Mouse (Mus musculus): ENCODE measurements around the gene 5430419D17Rik. TPM values are rescaled to one million over a fixed set of nuclear protein-coding genes. Genes with fewer than 3 reads are reported as not detected.
A peak's percentile ranks its signal among the peaks of the same experiment; 100 is the strongest.

Gene 5430419D17Rik
- polyA plus RNA-seq, 1 experiment from 2014 or later: not detected

DNA sequence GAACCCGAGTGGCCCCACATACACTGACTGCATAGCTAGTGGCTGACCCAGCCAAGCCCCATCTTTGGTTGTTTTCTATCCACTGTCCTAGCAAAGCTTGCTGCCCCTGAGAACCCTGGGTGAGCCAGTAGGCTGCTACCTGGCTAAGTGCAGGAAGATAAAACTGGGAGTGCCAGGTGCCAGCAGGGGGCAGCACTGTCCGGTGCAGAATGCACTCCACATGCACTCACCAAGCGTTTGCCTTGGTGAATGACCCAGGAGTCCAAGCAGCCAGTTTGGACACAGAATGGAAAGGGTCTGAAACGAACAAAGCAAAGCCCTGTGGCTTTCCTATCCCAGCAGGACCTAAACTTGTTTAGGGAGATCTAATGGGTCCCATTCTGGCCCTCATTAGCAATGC lies 8.5 kb downstream of the 5430419D17Rik start:
- Histone ChIP-seq H3K9me3 (replicated peaks; ENCODE audit: control insufficient read depth, low read length) (no peaks in the 10 kb centered on the region), H3K9ac (ENCODE audit: low read length) (no peak overlapping the region), H3K4me3 (ENCODE audit: low read depth, low read length) (no peak overlapping the region), H3K36me3 (ENCODE audit: control insufficient read depth, insufficient read depth, low read length) (no peaks in the 10 kb centered on the region), H3K4me1 (ENCODE audit: control insufficient read depth, insufficient read depth, low read length) (no peaks in the 10 kb centered on the region), H3K4me2 (ENCODE audit: low read length) (no peak overlapping the region), H3K27me3 (replicated peaks; ENCODE audit: control insufficient read depth, insufficient read depth, low read length) (no peaks in the 10 kb centered on the region), H3K27ac (ENCODE audit: low read depth, low read length) (no peak overlapping the region)
- 26% methylated on average over 4 of the region's 4 CpGs for WGBS
- peak; percentile 29 for DNase-seq (ENCODE audit: low spot score)
- no peak for ATAC-seq

DNA sequence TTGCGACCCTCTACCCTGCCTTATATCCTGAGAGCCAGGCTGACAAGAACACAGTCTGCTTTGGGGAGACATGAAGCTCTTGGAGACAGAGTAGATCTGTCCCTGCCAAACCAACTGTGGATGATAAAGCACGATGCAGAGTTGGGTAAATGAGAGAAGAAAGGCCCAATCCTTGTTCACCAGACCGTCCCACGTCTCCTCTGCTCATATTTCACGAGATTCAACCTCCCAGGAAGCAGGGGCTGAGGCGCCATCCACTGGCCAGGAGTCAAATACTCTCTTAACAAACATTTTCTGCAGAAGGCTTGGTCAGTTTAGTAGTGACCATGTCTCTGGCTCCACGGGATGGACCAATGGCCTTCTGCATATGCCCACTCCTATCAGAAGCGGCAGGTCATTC lies 10.1 kb downstream of the 5430419D17Rik start:
- Histone ChIP-seq H3K27me3 (replicated peaks; ENCODE audit: control insufficient read depth, insufficient read depth, low read length) (no peaks in the 10 kb centered on the region), H3K9me3 (replicated peaks; ENCODE audit: control insufficient read depth, low read length) (no peaks in the 10 kb centered on the region), H3K27ac (ENCODE audit: low read depth, low read length) (no peak overlapping the region), H3K9ac (ENCODE audit: low read length) (no peak overlapping the region), H3K4me3 (ENCODE audit: low read depth, low read length) (no peak overlapping the region), H3K4me2 (ENCODE audit: low read length) (no peak overlapping the region), H3K36me3 (ENCODE audit: control insufficient read depth, insufficient read depth, low read length) (no peaks in the 10 kb centered on the region), H3K4me1 (ENCODE audit: control insufficient read depth, insufficient read depth, low read length) (no peaks in the 10 kb centered on the region)
- ATAC-seq: no peak
- 64% methylated on average over 8 of the region's 8 CpGs for WGBS
- DNase-seq (ENCODE audit: low spot score): no peak

DNA sequence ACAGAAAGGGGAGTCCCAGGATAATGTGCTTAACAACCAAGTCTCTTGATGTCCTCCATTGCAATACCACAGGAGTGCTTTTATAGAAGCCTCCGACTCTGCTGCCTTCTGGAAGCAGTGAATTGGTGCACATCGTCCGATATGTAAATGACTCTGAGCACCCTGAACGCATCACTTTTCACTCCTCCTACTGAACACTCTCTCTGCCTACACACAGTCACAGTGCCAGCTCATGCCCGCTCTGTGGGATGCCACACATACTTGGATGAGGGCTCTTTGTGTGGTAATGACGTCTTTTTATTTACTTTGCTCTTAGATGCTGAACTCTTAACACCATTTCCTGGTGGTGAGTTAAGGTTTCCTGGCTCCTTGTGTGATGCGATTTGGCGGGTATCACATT lies 12.8 kb downstream of the 5430419D17Rik start:
- WGBS: 78% methylated on average over 8 of the region's 8 CpGs
- no peak for DNase-seq (ENCODE audit: low spot score)
- no peak for ATAC-seq
- Histone ChIP-seq H3K4me1 (ENCODE audit: control insufficient read depth, insufficient read depth, low read length) (no peaks in the 10 kb centered on the region), H3K4me2 (ENCODE audit: low read length) (no peak overlapping the region), H3K9ac (ENCODE audit: low read length) (no peak overlapping the region), H3K9me3 (replicated peaks; ENCODE audit: control insufficient read depth, low read length) (no peaks in the 10 kb centered on the region), H3K27ac (ENCODE audit: low read depth, low read length) (no peak overlapping the region), H3K36me3 (ENCODE audit: control insufficient read depth, insufficient read depth, low read length) (no peaks in the 10 kb centered on the region), H3K4me3 (ENCODE audit: low read depth, low read length) (no peak overlapping the region), H3K27me3 (replicated peaks; ENCODE audit: control insufficient read depth, insufficient read depth, low read length) (no peaks in the 10 kb centered on the region)

- WGBS: 95% methylated on average over 14 of the region's 14 CpGs
- H3K9ac ChIP-seq (ENCODE audit: low read length): no peak overlapping the region
- no peak overlapping the region for H3K27ac ChIP-seq (ENCODE audit: low read depth, low read length)
- no peaks in the 10 kb centered on the region for H3K4me1 ChIP-seq (ENCODE audit: control insufficient read depth, insufficient read depth, low read length)
- ATAC-seq (no peak), DNase-seq (ENCODE audit: low spot score) (no peak)
- H3K4me3 ChIP-seq (ENCODE audit: low read depth, low read length): no peak overlapping the region
- no peaks in the 10 kb centered on the region for H3K36me3 ChIP-seq (ENCODE audit: control insufficient read depth, insufficient read depth, low read length)
- no peak overlapping the region for H3K4me2 ChIP-seq (ENCODE audit: low read length)
- H3K9me3 ChIP-seq (replicated peaks; ENCODE audit: control insufficient read depth, low read length): no peaks in the 10 kb centered on the region
- H3K27me3 ChIP-seq (replicated peaks; ENCODE audit: control insufficient read depth, insufficient read depth, low read length): no peaks in the 10 kb centered on the region
Measured at GRCm38 (mm10) chr7:131187996-131188395, 13.8 kb downstream of the 5430419D17Rik start.

- H3K27ac ChIP-seq (ENCODE audit: low read depth, low read length): no peak overlapping the region
- H3K9me3 ChIP-seq (replicated peaks; ENCODE audit: control insufficient read depth, low read length): no peaks in the 10 kb centered on the region
- no peak overlapping the region for H3K4me2 ChIP-seq (ENCODE audit: low read length)
- H3K9ac ChIP-seq (ENCODE audit: low read length): no peak overlapping the region
- no peaks in the 10 kb centered on the region for H3K36me3 ChIP-seq (ENCODE audit: control insufficient read depth, insufficient read depth, low read length)
- ATAC-seq (no peak), DNase-seq (ENCODE audit: low spot score) (no peak)
- 80% methylated on average over 5 of the region's 5 CpGs for WGBS
- H3K27me3 ChIP-seq (replicated peaks; ENCODE audit: control insufficient read depth, insufficient read depth, low read length): no peaks in the 10 kb centered on the region
- no peak overlapping the region for H3K4me3 ChIP-seq (ENCODE audit: low read depth, low read length)
- H3K4me1 ChIP-seq (ENCODE audit: control insufficient read depth, insufficient read depth, low read length): no peaks in the 10 kb centered on the region
Measured at GRCm38 (mm10) chr7:131223086-131223485, 48.9 kb downstream of the 5430419D17Rik start.

- no peak overlapping the region for H3K4me2 ChIP-seq (ENCODE audit: low read length)
- H3K9me3 ChIP-seq (replicated peaks; ENCODE audit: control insufficient read depth, low read length): no peaks in the 10 kb centered on the region
- no peak overlapping the region for H3K9ac ChIP-seq (ENCODE audit: low read length)
- ATAC-seq: no peak
- H3K27me3 ChIP-seq (replicated peaks; ENCODE audit: control insufficient read depth, insufficient read depth, low read length): no peaks in the 10 kb centered on the region
- H3K4me1 ChIP-seq (ENCODE audit: control insufficient read depth, insufficient read depth, low read length): no peaks in the 10 kb centered on the region
- no peaks in the 10 kb centered on the region for H3K36me3 ChIP-seq (ENCODE audit: control insufficient read depth, insufficient read depth, low read length)
- no peak for DNase-seq (ENCODE audit: low spot score)
- no peak overlapping the region for H3K4me3 ChIP-seq (ENCODE audit: low read depth, low read length)
- no peak overlapping the region for H3K27ac ChIP-seq (ENCODE audit: low read depth, low read length)
Measured at GRCm38 (mm10) chr7:131236091-131236490, 61.9 kb downstream of the 5430419D17Rik start.

- no peaks in the 10 kb centered on the region for H3K27me3 ChIP-seq (replicated peaks; ENCODE audit: control insufficient read depth, insufficient read depth, low read length)
- no peak overlapping the region for H3K9ac ChIP-seq (ENCODE audit: low read length)
- DNase-seq (ENCODE audit: low spot score) (no peak), ATAC-seq (no peak)
- no peak overlapping the region for H3K4me2 ChIP-seq (ENCODE audit: low read length)
- H3K4me1 ChIP-seq (ENCODE audit: control insufficient read depth, insufficient read depth, low read length): no peaks in the 10 kb centered on the region
- H3K27ac ChIP-seq (ENCODE audit: low read depth, low read length): no peak overlapping the region
- H3K9me3 ChIP-seq (replicated peaks; ENCODE audit: control insufficient read depth, low read length): no peaks in the 10 kb centered on the region
- 31% methylated on average over 1 of the region's 1 CpGs for WGBS
- no peak overlapping the region for H3K4me3 ChIP-seq (ENCODE audit: low read depth, low read length)
- H3K36me3 ChIP-seq (ENCODE audit: control insufficient read depth, insufficient read depth, low read length): no peaks in the 10 kb centered on the region
Measured at GRCm38 (mm10) chr7:131244993-131245392, 70.8 kb downstream of the 5430419D17Rik start.

GRCm38 (mm10) chr7:131256841-131257240 lies 82.6 kb downstream of the 5430419D17Rik start:
- DNase-seq (ENCODE audit: low spot score) (peak; percentile 2), ATAC-seq (no peak)
- Histone ChIP-seq H3K36me3 (ENCODE audit: control insufficient read depth, insufficient read depth, low read length) (no peaks in the 10 kb centered on the region), H3K4me1 (ENCODE audit: control insufficient read depth, insufficient read depth, low read length) (no peaks in the 10 kb centered on the region), H3K27ac (ENCODE audit: low read depth, low read length) (no peak overlapping the region), H3K9me3 (replicated peaks; ENCODE audit: control insufficient read depth, low read length) (no peaks in the 10 kb centered on the region), H3K9ac (ENCODE audit: low read length) (no peak overlapping the region), H3K4me3 (ENCODE audit: low read depth, low read length) (no peak overlapping the region), H3K4me2 (ENCODE audit: low read length) (no peak overlapping the region), H3K27me3 (replicated peaks; ENCODE audit: control insufficient read depth, insufficient read depth, low read length) (no peaks in the 10 kb centered on the region)
- WGBS: 91% methylated on average over 5 of the region's 5 CpGs

DNA sequence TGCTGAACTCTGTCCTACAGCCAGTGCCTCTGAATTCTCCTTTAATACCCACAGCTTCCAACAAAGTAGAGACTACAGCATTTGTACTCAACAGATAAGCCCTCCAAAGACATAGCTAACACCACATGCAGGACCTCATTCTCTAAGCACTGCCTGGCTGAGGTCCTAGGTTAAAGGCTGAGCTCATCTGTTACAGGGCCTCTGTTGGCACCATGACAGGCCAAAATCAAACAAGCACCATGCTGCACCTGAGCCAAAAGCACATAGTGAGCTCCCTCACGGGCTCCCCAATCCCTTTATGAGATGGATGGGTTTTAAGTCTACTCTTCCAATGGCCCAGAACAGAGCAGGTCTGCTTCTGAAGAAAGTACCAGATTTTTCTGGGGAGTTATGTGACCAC lies 83.1 kb downstream of the 5430419D17Rik start:
- Histone ChIP-seq H3K27me3 (replicated peaks; ENCODE audit: control insufficient read depth, insufficient read depth, low read length) (no peaks in the 10 kb centered on the region), H3K27ac (ENCODE audit: low read depth, low read length) (no peak overlapping the region), H3K4me3 (ENCODE audit: low read depth, low read length) (no peak overlapping the region), H3K9ac (ENCODE audit: low read length) (no peak overlapping the region), H3K4me1 (ENCODE audit: control insufficient read depth, insufficient read depth, low read length) (no peaks in the 10 kb centered on the region), H3K9me3 (replicated peaks; ENCODE audit: control insufficient read depth, low read length) (no peaks in the 10 kb centered on the region), H3K36me3 (ENCODE audit: control insufficient read depth, insufficient read depth, low read length) (no peaks in the 10 kb centered on the region), H3K4me2 (ENCODE audit: low read length) (no peak overlapping the region)
- 56% methylated on average over 1 of the region's 1 CpGs for WGBS
- no peak for DNase-seq (ENCODE audit: low spot score)
- no peak for ATAC-seq

Data from forebrain, embryonic 14.5 days (tissue).